Mouse (Mus musculus): ENCODE results near the gene Fam213b. TPM values are rescaled to one million over a fixed set of nuclear protein-coding genes. Genes with fewer than 3 reads are reported as not detected.
A peak's percentile ranks its signal among the peaks of the same experiment; 100 is the strongest.

Fam213b gene
- polyA plus RNA-seq, 1 experiment = 92.4 TPM

DNA sequence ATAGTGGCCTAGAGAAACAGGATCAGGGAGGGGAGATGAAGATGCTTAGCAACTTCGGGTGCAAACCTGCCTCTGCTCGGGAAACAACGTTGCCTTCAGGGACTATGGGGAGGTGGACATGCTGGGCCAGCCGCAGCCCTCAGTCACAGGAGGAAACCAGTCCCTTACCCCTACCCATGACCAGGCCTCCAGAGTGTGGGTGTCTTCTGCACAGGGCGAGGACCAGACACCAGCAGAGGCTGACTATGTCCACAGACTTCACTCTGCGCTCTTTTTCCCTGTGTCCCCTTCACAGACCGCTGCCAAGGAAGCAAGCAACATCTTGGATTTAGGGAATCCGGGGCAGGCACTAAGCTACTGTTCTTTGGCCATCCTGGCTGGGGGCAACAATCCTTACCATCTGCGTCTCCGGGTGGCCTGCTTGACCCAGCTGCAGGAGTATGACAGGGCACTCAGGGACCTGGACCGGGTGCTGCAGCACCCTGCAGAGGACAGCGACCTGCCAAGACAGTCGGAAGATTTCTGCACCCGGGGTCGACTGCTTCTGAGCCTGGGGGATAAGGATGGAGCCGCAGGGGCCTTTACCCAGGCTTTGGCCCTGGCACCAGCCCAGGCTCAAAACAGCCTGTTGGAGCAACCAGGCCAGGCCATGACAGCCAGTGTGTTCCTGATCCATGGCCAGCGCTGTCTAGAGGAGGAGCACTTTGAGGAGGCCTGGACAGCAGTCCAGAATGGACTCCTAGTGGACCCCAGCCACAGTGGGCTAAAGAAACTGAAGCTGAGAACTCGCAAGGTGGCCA is 33.8 kb downstream of the Fam213b start:
- no peaks in the 10 kb centered on the region for H3K4me1 ChIP-seq (ENCODE audit: control insufficient read depth, insufficient read depth, low read length)
- TF ChIP-seq CTCF (conservative IDR thresholded peaks at IDR 0.05; ENCODE audit: insufficient read depth, insufficient read length, low read depth, low read length) (no peak), POLR2A (IDR thresholded peaks at IDR 0.05; ENCODE audit: low read depth, low read length) (no peak)
- no peak overlapping the region for H3K27ac ChIP-seq (ENCODE audit: insufficient read depth, low read depth, low read length)
- no peak overlapping the region for H3K4me3 ChIP-seq (ENCODE audit: insufficient read depth, low read depth, low read length)
- H3K27me3 ChIP-seq (replicated peaks; ENCODE audit: control insufficient read depth, insufficient read depth, low read length) = no peaks in the 10 kb centered on the region
- WGBS = 85% methylated on average over 18 of the region's 18 CpGs
- DNase-seq = no peak
- H3K36me3 ChIP-seq (ENCODE audit: control insufficient read depth, insufficient read depth, low read length) = no peaks in the 10 kb centered on the region

DNA sequence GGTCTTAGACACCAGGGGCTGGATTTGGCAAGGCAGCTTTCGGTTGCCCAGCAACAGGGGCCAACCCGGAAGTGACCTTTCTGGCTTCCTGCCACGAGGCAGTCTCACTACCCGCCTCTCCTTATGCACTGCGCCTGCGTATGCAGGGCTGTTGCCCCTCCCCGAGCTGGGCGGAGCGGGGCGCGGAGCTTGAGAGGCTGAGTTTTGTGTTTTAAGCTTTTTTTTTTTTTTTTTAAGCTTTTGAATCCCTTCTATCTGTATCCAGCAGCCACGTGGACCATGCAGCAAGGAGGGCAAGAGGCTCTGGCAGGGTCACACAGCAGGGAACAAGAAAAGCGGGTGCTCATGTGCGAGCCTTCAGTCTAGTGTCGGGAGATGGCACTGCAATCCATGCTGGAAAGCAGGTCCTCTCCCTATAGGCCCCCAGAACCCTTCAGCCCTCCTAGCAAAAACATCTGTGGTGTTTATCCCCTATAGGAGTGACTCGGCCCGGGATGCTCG is 34.6 kb downstream of the Fam213b start:
- TF ChIP-seq CTCF (conservative IDR thresholded peaks at IDR 0.05; ENCODE audit: insufficient read depth, insufficient read length, low read depth, low read length) (peak; percentile 47), POLR2A (IDR thresholded peaks at IDR 0.05; ENCODE audit: low read depth, low read length) (no peak)
- 2% methylated on average over 18 of the region's 18 CpGs for WGBS
- Histone ChIP-seq H3K36me3 (ENCODE audit: control insufficient read depth, insufficient read depth, low read length) (no peaks in the 10 kb centered on the region), H3K27me3 (replicated peaks; ENCODE audit: control insufficient read depth, insufficient read depth, low read length) (no peaks in the 10 kb centered on the region), H3K4me1 (ENCODE audit: control insufficient read depth, insufficient read depth, low read length) (no peaks in the 10 kb centered on the region), H3K4me3 (ENCODE audit: insufficient read depth, low read depth, low read length) (peak overlapping the region; percentile 41), H3K27ac (ENCODE audit: insufficient read depth, low read depth, low read length) (no peak overlapping the region)
- DNase-seq = peak; percentile 94

DNA sequence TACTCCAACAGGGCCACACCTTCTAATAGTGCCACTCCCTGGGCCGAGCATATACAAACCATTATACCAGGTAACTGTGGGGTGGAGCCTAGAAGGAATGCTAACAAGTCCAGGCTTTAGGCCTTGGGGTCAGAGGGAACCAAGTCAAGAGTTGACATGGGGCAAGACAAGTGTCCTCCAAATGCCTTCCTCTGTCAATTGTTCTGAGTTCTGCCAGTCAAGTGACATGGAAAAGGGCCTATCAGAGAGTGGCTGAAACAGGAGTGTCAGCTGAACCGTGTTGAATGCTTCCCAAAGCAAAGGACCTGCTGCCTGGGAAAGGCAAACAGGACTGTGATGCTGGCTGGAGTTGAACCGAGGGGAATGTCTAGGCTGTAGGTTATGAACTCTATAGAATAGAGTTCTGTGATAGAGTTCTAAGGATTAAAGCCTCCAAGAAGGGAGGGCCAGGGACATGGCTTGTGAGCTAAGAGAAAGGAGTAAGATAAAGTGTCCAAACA is 35.4 kb downstream of the Fam213b start:
- no peak overlapping the region for H3K4me3 ChIP-seq (ENCODE audit: insufficient read depth, low read depth, low read length)
- H3K27me3 ChIP-seq (replicated peaks; ENCODE audit: control insufficient read depth, insufficient read depth, low read length) = no peaks in the 10 kb centered on the region
- H3K27ac ChIP-seq (ENCODE audit: insufficient read depth, low read depth, low read length) = no peak overlapping the region
- TF ChIP-seq POLR2A (IDR thresholded peaks at IDR 0.05; ENCODE audit: low read depth, low read length) = no peak
- no peak for TF ChIP-seq CTCF (conservative IDR thresholded peaks at IDR 0.05; ENCODE audit: insufficient read depth, insufficient read length, low read depth, low read length)
- no peaks in the 10 kb centered on the region for H3K36me3 ChIP-seq (ENCODE audit: control insufficient read depth, insufficient read depth, low read length)
- no peaks in the 10 kb centered on the region for H3K4me1 ChIP-seq (ENCODE audit: control insufficient read depth, insufficient read depth, low read length)
- DNase-seq = no peak
- 86% methylated on average over 3 of the region's 3 CpGs for WGBS

DNA sequence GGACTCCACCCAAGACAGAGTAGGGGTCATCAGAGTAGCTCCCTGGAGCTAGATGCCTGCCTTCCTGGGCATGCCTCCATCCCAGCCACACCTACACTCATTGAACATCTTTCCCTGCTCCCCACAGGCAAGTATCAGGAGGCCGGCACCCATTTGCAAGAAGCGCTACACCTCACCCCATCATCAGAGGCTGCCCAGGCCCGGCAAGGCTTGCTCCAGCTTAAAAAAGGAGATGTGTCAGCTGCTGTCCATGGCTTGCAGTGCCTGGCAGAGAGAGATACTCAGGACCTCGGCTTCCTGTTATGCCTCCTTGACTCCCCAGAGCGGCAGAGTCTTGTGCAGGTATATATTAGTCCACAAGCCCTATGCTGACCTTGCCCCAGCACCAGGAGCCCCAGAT is 37.0 kb downstream of the Fam213b start:
- Histone ChIP-seq H3K4me1 (ENCODE audit: control insufficient read depth, insufficient read depth, low read length) (no peaks in the 10 kb centered on the region), H3K4me3 (ENCODE audit: insufficient read depth, low read depth, low read length) (no peak overlapping the region), H3K27ac (ENCODE audit: insufficient read depth, low read depth, low read length) (no peak overlapping the region), H3K36me3 (ENCODE audit: control insufficient read depth, insufficient read depth, low read length) (no peaks in the 10 kb centered on the region), H3K27me3 (replicated peaks; ENCODE audit: control insufficient read depth, insufficient read depth, low read length) (no peaks in the 10 kb centered on the region)
- TF ChIP-seq CTCF (conservative IDR thresholded peaks at IDR 0.05; ENCODE audit: insufficient read depth, insufficient read length, low read depth, low read length) (no peak), POLR2A (IDR thresholded peaks at IDR 0.05; ENCODE audit: low read depth, low read length) (no peak)
- no peak for DNase-seq
- WGBS = 80% methylated on average over 5 of the region's 5 CpGs

DNA sequence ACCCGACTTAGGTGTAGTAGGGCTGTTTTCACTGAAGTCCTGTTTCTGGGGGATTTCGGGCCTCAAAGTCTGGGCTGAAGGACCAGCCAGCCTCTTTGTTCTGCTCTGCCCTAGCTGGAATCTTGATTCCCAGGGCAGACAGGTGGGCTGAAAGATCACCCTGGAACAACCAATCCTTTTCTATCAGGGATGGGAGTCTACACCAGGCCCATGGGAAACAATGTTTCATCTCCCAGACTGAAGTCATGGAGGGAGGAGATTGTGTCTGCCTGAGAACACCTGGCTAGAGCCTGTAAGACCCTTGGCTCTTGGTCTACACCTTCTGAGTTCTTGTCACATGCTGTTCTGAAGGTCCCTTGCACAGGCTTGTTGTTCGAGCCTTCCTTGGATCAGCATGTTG is 40.3 kb downstream of the Fam213b start:
- no peak for DNase-seq
- no peak for TF ChIP-seq POLR2A (IDR thresholded peaks at IDR 0.05; ENCODE audit: low read depth, low read length)
- no peak for TF ChIP-seq CTCF (conservative IDR thresholded peaks at IDR 0.05; ENCODE audit: insufficient read depth, insufficient read length, low read depth, low read length)
- WGBS = 80% methylated on average over 3 of the region's 3 CpGs
- no peaks in the 10 kb centered on the region; the same call in 1 of the 2 replicates for H3K27me3 ChIP-seq (replicated peaks; ENCODE audit: control insufficient read depth, insufficient read depth, low read length)
- H3K4me3 ChIP-seq (ENCODE audit: insufficient read depth, low read depth, low read length) = no peak overlapping the region
- no peak overlapping the region for H3K27ac ChIP-seq (ENCODE audit: insufficient read depth, low read depth, low read length)
- H3K36me3 ChIP-seq (ENCODE audit: control insufficient read depth, insufficient read depth, low read length) = no peaks in the 10 kb centered on the region
- H3K4me1 ChIP-seq (ENCODE audit: control insufficient read depth, insufficient read depth, low read length) = no peaks in the 10 kb centered on the region

DNA sequence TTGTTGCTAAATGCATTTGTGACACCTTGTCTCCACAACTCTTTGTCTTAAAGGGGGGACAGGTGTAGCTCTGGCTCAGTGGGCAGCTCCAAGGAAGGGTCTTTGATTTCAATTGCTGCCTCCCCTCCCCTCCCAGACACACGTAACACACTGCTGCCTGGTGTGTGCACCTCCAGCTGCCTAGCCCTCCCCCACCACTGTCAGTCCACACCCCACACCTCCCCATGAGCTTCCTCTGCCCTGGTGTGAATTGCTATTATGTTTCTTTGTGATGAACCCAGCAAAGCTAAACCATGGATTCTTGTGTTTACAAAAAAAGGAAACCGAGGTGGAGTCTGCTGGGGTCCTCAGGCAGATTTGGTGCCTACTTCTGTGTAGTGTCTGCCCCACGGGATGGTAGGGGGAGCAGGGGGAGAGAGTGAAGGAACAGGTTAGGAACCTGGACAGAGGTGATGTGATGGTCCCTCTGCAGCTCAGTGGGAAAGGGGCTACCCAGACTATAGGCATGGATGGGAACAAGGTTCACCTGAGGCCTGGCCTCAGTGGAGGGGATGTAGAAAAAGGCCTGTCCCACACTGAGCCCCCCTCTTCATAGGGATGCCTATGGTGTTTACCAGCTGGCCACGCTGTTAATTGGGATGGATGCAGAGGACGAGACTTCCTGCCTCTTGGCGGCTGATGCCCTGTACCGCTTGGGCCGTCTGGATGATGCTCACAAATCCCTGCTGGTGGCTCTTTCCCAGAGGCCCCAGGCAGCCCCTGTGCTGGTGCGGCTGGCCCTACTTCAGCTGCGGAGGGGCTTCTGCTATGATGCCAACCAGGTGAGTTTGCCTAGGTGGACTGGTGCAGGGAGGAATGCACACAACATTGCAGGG is 41.3 kb downstream of the Fam213b start:
- Histone ChIP-seq H3K4me1 (ENCODE audit: control insufficient read depth, insufficient read depth, low read length) (no peaks in the 10 kb centered on the region), H3K27me3 (replicated peaks; ENCODE audit: control insufficient read depth, insufficient read depth, low read length) (no peaks in the 10 kb centered on the region; the same call in 1 of the 2 replicates), H3K27ac (ENCODE audit: insufficient read depth, low read depth, low read length) (no peak overlapping the region), H3K36me3 (ENCODE audit: control insufficient read depth, insufficient read depth, low read length) (no peaks in the 10 kb centered on the region), H3K4me3 (ENCODE audit: insufficient read depth, low read depth, low read length) (no peak overlapping the region)
- DNase-seq = no peak
- no peak for TF ChIP-seq POLR2A (IDR thresholded peaks at IDR 0.05; ENCODE audit: low read depth, low read length)
- TF ChIP-seq CTCF (conservative IDR thresholded peaks at IDR 0.05; ENCODE audit: insufficient read depth, insufficient read length, low read depth, low read length) = no peak
- 84% methylated on average over 10 of the region's 10 CpGs for WGBS

All from kidney, adult 2 months (tissue).